Mouse (Mus musculus): Measurements from ENCODE around the gene Aes. TPM values are rescaled to one million over a fixed set of nuclear protein-coding genes. Genes with fewer than 3 reads are reported as not detected.

Gene Aes
- total RNA-seq, 2 experiments from 2014 or later, result 867 to 890 TPM

DNA sequence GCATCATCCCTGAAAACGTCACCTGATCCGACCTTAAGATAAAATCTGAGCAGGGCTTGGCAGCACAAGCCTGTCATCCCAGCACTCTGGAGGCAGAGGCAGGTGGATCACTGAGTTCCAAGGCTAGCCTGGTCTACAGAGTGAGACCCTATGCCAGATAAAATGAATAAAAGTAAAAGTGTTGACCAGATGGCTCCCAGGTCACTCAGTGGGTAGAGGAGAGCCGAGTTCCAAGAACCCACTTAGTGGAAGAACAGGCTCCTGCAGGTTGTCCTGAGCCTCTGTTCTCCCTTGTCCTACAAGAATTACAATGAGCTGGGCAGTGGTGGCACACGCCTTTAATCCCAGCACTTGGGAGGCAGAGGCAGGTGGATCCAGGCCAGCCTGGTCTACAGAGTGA is 33.9 kb downstream of the Aes start:
- no peak for DNase-seq
- intact Hi-C loops (cut with DNase I), result no loop called here

DNA sequence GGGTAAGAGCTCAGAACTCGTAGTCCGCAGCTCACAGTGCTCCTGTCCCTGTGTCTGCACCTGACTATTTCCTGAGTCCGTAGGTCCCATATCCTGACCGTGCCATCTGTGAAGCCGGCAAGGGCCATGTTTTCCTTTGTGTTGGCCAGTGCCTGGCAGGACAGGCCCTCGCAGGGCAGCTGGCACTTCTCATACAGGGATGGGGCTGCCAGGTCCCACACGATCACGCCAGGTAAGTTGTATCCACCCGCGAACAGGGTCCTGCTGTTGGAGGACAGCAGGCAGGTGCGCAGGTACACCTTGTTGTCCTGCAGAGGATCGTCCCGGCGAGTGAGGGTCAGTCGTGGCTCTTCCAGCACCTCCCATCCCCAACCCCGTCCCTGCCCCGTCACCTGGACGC is 34.6 kb downstream of the Aes start:
- intact Hi-C loops (cut with DNase I), result no loop called here
- no peak for DNase-seq

DNA sequence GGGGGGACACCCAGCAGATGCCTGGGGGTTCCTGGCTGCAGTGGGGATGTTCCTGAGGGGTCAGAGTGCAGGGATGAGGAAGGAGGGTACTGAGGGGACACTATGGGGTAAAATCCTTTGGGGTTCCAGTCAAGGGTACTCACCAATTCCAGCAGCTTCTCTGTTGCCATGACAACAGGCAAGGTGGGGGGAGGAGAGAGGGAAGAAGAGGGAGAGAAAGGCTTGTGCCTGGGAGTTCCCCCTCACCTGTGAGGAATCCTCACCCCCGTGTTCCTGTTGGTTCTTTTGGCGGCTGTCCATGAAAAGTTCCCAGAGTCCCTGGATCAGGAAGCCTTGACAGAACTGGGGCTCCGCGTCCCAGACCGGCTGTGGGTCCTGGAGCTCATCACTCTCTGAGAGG is 36.3 kb downstream of the Aes start:
- no peak for DNase-seq
- intact Hi-C loops (cut with DNase I), result no loop called here

DNA sequence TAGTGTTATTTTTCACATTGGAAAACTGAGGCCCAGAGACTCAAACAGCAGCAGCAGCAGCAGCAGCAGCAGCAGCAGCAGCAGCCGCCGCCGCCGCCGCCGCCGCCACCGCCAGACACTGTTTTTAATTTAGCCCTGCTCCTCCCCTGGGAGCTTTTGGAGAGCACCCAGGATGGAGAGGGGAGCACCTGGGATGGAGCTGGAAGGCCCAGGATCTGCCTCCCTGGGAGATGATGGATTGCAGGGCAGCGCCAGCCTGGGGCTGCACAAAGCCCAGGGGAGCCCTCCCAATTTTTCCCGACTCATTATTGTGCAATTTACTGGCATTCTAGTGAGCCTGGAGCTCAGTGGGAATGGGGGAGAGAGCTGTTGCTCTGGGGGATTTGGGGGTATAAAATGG is 37.3 kb downstream of the Aes start:
- intact Hi-C loops (cut with DNase I), result no loop called here
- peak; percentile 48 to 50 for DNase-seq

DNA sequence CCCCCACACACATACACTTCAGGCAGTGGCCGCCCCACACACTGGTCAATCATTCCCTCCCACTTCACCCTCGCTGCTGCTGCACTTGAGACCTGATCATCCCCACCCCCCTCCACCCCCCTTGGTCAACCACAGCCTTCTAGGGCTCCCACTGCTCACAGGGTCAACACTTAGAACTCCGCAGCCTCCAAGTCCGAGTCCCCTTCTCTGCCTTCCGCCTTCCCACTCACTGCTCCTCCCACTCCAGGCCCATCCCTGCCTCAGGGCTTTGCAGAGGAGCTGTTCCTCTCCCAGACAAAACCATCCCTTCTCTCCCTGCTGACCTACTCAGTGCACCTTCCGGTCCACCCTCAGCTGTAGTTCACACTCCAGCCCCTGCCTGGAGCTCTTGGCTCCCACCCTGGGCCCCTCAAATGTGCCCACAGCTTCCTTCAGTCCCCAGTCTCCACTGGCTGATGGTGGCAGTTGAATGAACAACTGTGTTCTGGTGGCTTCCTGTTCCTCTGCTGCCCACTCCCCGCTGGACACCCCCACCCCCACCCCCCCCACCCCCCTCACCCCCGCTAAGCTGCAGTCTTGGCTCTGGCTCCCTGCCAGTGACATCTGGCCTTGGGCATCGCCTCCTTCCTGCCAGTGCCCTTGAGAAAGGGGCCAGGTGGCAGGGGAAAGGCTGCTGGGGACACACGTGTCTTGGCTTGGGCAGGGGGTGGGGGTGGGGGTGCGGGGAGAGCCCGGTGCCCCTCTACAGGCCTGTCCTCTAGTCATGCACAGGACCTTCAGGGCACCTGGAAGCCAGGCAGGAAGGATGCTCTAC is 38.1 kb downstream of the Aes start:
- peak; percentile 61 for DNase-seq
- intact Hi-C loops (cut with DNase I), result no loop called here

DNA sequence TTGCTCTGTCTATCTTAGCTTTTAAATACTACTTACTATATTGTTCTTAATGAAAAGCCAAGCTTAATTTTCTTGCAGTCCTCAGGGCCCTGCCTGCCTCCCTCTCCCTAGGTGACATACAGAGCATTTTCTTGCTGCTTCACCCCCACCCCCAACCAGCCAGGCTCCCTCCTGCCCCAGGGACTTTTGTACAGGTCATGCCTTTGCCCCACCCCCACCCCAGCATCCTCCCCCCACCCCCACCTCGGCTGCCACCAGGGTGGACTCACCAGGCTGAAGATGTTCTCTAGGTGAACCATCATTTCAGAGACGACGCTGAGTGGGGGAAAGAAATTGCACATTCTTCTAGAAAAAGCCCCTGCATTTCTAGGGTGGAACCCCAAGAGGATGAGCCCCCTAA is 39.1 kb downstream of the Aes start:
- intact Hi-C loops (cut with DNase I), result loop anchor here (2.0 kb wide), 1 partner anchor 26 kb away; no protein-coding TSS in a partner anchor
- DNase-seq, result no peak

DNA sequence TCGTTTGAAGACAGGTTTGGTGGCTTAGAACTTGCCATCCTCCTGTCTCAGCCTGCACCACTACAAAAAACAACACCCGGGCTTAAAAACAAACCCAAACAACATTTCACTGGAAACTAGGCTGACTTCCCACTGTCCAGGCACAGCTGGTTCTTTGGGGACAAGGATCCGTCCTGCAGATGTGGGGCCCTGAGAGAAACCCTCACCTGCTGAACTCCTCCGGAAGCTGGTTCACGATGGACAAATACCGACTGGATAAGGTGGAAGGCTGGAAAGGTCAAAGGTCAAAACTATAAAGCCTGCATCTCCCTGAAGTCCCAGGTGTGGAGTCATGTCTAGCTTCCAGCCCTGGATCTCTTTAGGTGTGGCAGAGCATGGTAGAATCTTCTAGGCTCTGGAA is 39.6 kb downstream of the Aes start:
- DNase-seq, result no peak
- intact Hi-C loops (cut with DNase I), result loop anchor here (2.0 kb wide), 1 partner anchor 26 kb away; no protein-coding TSS in a partner anchor

DNA sequence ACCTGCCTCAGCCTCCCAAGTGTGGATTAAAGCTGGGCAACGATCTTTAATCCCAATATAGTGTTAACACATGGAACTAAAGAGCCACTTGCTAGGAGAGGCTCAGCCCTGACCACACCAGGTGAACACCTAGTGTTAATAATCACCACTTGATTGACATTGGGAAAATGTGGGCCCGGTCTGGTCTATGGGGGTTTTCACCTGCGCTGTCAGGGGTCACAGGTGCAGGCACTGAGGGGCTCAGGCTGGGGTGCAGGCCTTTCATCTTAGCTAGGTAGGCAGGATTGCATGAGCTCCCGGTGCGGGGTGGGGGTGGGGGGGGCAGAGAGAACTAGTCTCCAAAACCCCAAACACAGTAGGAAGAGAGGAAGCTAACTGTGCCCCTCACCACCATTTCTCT is 40.3 kb downstream of the Aes start:
- intact Hi-C loops (cut with DNase I), result loop anchor here (2.0 to 10.0 kb wide), 2 partner anchors 27 to 45 kb away; partner anchors contain the start of gene Aes

DNA sequence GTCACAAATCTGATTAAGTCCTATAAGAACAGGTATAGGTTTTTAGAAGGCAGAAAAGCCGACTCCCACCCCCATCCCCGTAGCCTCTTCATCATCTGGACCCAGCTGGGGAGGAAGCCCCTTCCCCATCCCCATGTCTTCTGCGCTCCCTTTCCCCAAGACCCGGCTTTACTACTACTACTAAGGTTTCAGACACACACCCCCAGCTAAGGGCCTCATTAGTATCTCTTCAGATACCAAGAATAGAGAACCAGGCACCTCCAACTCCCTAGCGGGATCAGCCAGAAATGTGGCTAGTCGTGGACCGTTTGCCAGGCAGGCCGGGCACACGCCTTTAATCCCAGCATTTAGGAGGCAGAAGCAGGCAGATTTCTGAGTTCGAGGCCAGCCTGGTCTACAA is 40.8 kb downstream of the Aes start:
- no peak for DNase-seq
- intact Hi-C loops (cut with DNase I), result loop anchor here (10.0 kb wide), 1 partner anchor 45 kb away; the partner anchor contains the start of gene Aes

More for the DNA sequence above, 40.3 kb downstream of the Aes start:
- no peak for DNase-seq

DNA sequence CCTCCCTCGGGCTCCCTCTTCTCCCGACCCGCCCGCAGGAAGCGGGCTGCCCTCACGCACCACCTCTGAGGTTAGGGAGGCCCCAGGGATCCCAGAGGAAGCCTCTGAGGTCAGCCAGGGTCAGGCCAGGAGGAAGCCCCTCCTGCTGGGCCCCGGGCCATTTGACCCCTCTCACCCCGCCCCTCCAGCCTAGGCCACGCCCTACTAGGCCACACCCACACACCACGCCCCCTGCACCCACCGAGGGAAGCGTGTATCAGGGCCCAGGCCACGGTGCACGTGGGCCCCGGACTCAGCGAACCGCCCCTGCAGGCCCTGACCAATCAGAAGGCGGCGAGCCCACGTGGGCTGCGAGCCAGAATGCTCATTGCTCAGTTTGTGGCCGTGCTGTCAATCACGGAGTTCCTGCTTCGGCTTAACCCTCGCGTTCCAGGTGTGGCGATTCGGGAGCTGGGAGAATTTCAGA is 41.5 kb downstream of the Aes start, which contains the start of gene Tle6:
Tle6 (minus strand) TSS at position 336 of the 466 bp plus-strand sequence.
- peak; percentile 95 to 96 for DNase-seq
- intact Hi-C loops (cut with DNase I), result loop anchor here (10.0 kb wide), 1 partner anchor 46 kb away; the partner anchor contains the start of gene Aes

DNA sequence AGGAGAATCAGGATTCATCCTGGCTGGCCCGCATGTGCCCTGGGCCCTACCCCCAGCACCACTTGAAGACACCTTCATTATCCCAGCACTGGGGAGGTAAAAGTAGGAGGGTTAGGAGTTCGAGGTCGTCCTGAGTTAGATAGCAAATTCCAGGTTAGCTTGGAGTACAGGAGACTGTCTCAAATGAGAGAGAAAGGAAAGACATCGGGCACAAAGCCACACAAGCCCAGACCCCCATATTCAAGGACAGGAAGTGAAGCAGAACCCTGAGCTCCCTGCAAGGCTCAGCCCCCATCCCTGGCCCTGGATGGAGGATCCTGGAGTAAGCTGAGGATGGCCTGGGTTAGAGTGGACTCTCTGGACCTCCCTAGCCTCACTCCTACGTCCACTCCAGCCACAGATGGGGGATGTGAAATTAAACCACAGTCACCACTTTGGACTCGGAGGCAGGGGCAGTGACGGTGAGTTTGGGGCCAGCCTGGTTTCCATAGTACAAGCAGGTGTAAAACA is 42.2 kb downstream of the Aes start:
- no peak for DNase-seq
- intact Hi-C loops (cut with DNase I), result loop anchor here (10.0 kb wide), 1 partner anchor 47 kb away; the partner anchor contains the start of gene Aes

DNA sequence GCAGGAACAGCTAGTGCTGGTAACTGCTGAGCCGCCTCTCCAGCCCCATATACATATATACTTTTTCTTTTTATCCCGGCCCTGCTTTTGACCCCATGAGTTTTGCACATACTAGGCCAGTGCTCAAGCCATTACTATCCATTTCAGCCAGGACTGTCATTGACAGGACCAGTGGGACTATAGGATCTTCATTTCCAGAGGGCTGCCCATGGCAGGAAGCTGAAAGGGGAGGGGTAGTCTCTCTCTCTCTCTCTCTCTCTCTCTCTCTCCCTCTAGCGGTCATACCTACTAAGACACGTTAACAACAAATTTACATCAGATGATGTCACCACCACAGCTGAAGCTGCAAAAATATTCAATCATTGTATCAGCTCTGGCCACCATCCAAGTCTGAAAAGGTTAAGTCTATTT is 43.5 kb downstream of the Aes start:
- intact Hi-C loops (cut with DNase I), result loop anchor here (10.0 kb wide), 1 partner anchor 48 kb away; the partner anchor contains the start of gene Aes
- peak; percentile 41 to 51 for DNase-seq

DNA sequence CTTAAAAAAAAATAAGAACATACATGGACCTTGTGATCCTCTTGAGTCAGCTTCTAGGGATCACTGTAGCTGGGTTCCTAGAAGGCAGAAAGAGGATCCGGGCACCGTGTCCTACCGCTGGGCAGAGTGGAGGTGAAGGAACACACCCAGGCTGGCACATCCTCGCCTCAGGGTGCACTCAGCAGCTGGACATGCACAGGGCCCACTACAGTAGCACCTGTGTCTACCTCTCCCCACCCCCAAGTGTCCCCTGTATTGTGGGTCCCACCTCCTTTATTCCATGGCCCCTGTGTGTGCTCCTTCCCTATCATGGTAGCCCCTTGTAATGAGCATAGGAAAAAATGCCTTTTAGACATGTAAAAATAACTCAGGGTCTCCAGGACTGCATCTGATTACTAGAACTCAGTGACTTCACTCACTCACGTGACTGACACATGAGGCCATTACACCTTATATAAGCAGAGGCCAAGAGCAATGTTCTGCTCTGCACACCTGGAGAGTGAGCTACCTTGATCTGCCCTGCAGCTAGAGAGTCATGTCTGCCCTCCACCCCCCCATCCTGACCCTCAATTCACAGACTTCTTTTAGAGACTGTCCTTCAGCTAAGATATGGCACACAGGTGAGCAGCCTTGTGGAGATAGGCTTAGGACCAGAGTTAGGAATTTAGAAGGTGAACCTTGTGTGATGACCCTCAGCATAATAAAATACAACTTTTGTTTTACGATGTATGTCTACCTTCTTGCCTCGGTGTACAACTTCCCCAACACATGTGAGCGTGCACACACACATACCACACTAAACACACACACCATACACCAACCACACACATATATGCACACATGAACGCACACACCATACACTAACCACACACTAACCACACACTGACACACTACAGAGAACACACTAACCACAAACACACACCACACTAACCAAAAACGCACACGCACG is 45.0 kb downstream of the Aes start:
- DNase-seq, result no peak
- intact Hi-C loops (cut with DNase I), result loop anchor here (2.0 to 10.0 kb wide), 2 partner anchors 49 to 101 kb away; partner anchors contain the start of gene Aes

DNA sequence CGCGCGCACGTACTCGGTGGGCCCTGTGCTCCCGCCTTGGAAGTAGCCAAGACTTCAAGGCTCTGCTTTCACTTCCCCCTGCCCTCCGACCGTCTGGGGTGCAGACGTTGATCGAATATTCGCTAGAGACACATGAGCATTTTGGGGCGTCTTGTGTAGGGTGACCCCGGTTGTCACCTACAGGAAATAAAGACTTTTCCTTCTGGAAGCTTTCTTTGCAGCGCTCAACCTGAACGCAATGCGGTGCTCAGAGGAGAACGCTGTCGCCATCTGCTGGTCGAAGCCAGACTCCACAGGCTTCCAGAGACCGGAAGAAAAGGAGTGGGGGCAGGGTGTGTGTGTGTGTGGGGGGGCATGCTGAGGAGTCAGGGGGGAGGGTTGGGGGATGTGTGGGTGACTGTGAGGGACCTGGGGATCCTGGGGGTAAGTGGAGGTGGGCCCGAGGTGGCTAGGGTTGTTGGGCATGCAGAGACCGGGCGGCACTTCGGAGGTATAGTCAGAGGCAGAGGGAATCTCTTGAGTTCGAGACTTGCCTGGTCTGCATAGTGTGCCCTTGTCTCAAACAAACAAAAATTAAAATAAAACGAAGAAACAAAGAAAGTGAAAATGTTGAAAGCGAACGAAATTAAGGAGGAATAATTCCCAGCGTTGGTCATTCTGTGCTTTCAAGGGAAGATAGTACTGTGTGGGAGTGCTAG is 45.8 kb downstream of the Aes start:
- intact Hi-C loops (cut with DNase I), result loop anchor here (2.0 to 10.0 kb wide), 3 partner anchors 50 to 567 kb away; partner anchors contain the start of gene Aes
- DNase-seq, result peak; percentile 92 to 95

DNA sequence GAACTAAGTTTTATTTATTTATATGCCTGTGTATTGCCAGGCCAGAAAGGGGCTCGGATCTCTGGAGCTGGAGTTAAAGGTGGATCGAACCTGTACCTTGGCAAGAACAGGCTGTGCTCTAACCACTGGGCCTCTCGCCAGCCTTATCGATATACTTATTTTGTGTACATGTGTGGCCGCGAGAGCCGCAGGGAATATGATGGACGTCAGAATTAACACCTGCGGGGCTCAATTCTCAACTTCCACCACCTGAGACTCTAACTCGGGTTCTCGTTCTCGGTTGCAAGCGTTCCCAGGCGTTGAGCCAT is 46.3 kb downstream of the Aes start:
- intact Hi-C loops (cut with DNase I), result loop anchor here (2.0 to 10.0 kb wide), 3 partner anchors 51 to 567 kb away; partner anchors contain the start of gene Aes
- DNase-seq, result no peak

DNA sequence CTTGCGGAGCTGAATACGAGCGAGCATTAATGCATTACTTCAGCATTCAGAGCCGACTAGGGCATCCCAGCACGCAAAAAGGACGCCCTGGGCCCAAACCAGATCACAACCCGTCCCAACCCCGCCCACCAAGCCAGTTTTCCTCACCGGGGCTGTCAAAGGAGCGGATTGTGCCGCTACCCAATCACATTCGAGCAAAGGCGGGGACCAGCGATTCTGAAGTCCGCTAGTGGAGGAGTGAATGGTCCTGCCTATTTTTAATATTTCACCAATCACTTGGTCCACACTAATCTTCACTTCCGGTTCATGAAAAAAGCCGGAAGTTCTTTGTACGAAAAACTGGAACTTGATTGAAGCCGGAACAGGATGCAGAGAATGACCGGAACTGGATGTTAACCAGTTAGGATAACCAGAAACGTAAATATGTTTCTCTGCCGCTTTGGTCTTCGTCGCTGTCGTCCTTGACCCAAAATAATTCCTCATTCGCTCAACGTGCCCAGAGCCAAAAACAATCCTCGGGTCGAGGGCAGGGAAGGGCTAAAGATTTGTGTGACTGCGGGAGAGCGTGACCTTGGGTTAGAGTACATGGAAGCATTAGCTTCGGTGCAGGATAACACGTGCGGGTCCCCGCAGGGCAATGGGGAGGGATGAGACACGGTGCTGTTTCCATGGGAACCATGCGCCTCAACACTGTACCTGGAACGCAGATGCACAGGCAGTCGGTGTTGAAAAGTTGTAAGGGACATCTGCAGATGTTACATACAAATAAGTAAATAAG is 46.9 kb downstream of the Aes start, which contains the start of gene BC025920:
BC025920 (plus strand) TSS at position 297 of the 778 bp plus-strand sequence.
- intact Hi-C loops (cut with DNase I), result loop anchor here (2.0 to 10.0 kb wide), 3 partner anchors 51 to 566 kb away; partner anchors contain the start of gene Aes
- DNase-seq, result peak; percentile 97

DNA sequence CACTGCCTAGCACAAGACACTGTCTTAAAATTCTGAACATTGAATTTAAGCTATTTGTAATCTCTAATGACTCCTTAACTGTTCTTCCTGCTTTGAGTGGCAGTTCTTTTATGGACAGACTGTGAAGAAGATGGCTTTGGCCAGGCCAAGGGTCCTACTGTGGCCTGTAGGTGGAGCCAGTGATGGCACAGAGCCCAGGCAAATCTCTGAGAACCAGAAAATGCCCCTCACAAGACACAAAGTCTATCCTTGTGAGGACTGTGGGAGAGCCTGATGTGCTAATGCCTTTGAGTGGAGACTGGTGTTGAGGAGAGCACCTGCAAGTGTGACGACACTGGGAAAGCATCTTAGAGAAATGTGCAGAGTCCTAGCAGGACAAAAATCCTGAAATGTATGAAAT is 49.0 kb downstream of the Aes start:
- intact Hi-C loops (cut with DNase I), result loop anchor here (5.0 to 10.0 kb wide), 2 partner anchors 54 to 564 kb away; partner anchors contain the start of gene Aes
- no peak for DNase-seq

DNA sequence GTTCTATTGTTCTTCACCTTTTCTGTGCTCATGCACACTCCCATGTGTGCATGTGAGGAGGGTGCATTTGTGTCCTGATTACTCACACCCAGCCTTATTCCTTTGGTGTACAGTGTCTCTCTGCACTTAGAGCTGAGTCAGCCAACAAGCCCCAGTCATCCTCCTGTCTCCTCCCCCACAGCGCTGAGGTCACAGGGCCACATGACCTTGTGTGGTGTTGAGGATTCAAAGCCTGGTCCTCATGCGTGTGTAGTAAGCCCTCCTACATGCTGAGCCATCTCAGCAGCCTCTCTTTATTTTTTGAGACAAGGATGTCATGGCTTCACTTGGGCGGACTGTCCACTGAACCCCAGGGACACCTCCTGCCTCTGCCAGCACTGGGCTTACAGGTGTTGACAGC is 53.5 kb downstream of the Aes start:
- DNase-seq, result no peak
- intact Hi-C loops (cut with DNase I), result no loop called here

DNA sequence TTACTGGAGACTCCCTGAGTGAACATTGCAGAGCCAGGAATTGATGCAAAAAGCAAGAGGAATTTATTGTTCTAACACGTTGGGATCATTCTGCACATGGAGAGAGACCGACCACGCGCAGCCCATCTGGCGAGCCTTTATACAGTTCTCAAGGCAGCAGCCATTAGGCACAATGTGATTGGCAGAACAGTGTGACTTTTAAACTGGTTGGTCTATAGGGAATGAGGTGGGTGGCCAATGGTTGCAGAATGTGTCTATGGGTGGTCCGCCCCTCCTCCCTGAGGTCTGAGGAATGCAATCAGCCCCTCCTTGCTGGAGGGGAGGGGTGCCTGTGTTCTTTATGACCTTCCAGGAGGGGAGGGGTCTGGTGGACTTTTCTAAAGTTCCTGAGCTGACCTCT is 56.2 kb downstream of the Aes start:
- DNase-seq, result no peak
- intact Hi-C loops (cut with DNase I), result no loop called here
